Mouse (Mus musculus) limb, embryonic 10.5 days (tissue): ENCODE data around the gene Pnlip. TPM values are rescaled to one million over a fixed set of nuclear protein-coding genes. Genes with fewer than 3 reads are reported as not detected.

Source experiments
- DNase-seq: peaks from one replicate; pipeline ENCODE4 v3.0.0-alpha.2; 2017; ENCODE audit warnings: low spot score
- H3K27ac ChIP-seq: fragments of 300-500 bp; sonication (generic); 2 replicates; pipeline ENCODE4 v1.5.1; 2016; ENCODE audit warnings: mild to moderate bottlenecking
- H3K27me3 ChIP-seq: fragments of 300-500 bp; sonication (generic); 2 replicates; pipeline ENCODE4 v1.6.1; 2016; ENCODE audit warnings: low read depth, mild to moderate bottlenecking; ENCODE audit not compliant: poor library complexity, severe bottlenecking
- H3K36me3 ChIP-seq: fragments of 300-500 bp; sonication (generic); 2 replicates; pipeline ENCODE4 v1.6.1; 2016; ENCODE audit warnings: mild to moderate bottlenecking, moderate library complexity
- H3K4me1 ChIP-seq: fragments of 300-500 bp; sonication (generic); 2 replicates; pipeline ENCODE4 v1.6.1; 2016
- H3K4me3 ChIP-seq: fragments of 300-500 bp; sonication (generic); 2 replicates; pipeline ENCODE4 v1.5.1; 2016; ENCODE audit warnings: mild to moderate bottlenecking, moderate library complexity
- H3K9me3 ChIP-seq: fragments of 300-500 bp; sonication (generic); replicated peaks from 2 replicates; pipeline ENCODE4 v1.6.1; 2016; ENCODE audit warnings: mild to moderate bottlenecking
- WGBS: fragments of 180-500 bp; shearing (Covaris S2); methylation state at CpG from one replicate; pipeline ENCODE4 v1.1.7; 2016; 5-methylcytosine and 5-hydroxymethylcytosine counted together
- polyA plus RNA-seq: library from polyadenylated mRNA; unstranded; fragments of >200 nt; fragmentation: Nextera tagmentation; extraction: Ambion mirVana; gene quantifications from 2 replicates; pipeline ENCODE4 v1.2.1, GENCODE M21; 2016

Pnlip gene
- polyA plus RNA-seq, 1 experiment from 2014 or later = not detected

- Histone ChIP-seq H3K36me3 (no peaks in the 10 kb centered on the region), H3K27me3 (no peaks in the 10 kb centered on the region), H3K27ac (no peak overlapping the region), H3K4me1 (no peaks in the 10 kb centered on the region), H3K4me3 (no peak overlapping the region), H3K9me3 (no peaks in the 10 kb centered on the region)
- 86% methylated on average over 5 of the region's 5 CpGs for WGBS
- no peak for DNase-seq
Measured at GRCm38 (mm10) chr19:58664901-58665300, 12.6 kb downstream of the Pnlip start.

- H3K27ac ChIP-seq = no peak overlapping the region
- H3K9me3 ChIP-seq = no peaks in the 10 kb centered on the region
- H3K4me3 ChIP-seq = no peak overlapping the region
- 74% methylated on average over 2 of the region's 2 CpGs for WGBS
- H3K27me3 ChIP-seq = no peaks in the 10 kb centered on the region
- DNase-seq = no peak
- H3K36me3 ChIP-seq = no peaks in the 10 kb centered on the region
- H3K4me1 ChIP-seq = peaks cover 3% of the 10 kb centered on the region; the same call in 1 of the 2 replicates
Measured at GRCm38 (mm10) chr19:58674644-58675043, 22.3 kb downstream of the Pnlip start.

GRCm38 (mm10) chr19:58677117-58677516 lies 24.8 kb downstream of the Pnlip start:
- Histone ChIP-seq H3K4me3 (no peak overlapping the region), H3K27me3 (no peaks in the 10 kb centered on the region), H3K27ac (no peak overlapping the region), H3K36me3 (no peaks in the 10 kb centered on the region), H3K9me3 (no peaks in the 10 kb centered on the region), H3K4me1 (peaks cover 3% of the 10 kb centered on the region; the same call in 1 of the 2 replicates)
- no peak for DNase-seq
- 61% methylated on average over 8 of the region's 8 CpGs for WGBS

GRCm38 (mm10) chr19:58688933-58689332 lies 36.6 kb downstream of the Pnlip start:
- Histone ChIP-seq H3K36me3 (no peaks in the 10 kb centered on the region), H3K4me3 (no peak overlapping the region), H3K4me1 (peaks cover 5% of the 10 kb centered on the region; the same call in 1 of the 2 replicates), H3K27me3 (peaks cover 29% of the 10 kb centered on the region), H3K9me3 (no peaks in the 10 kb centered on the region), H3K27ac (no peak overlapping the region)
- DNase-seq = no peak
- WGBS = 21% methylated on average over 1 of the region's 1 CpGs

GRCm38 (mm10) chr19:58695314-58695713 lies 43.0 kb downstream of the Pnlip start:
- H3K27ac ChIP-seq = no peak overlapping the region
- 90% methylated on average over 3 of the region's 3 CpGs for WGBS
- no peaks in the 10 kb centered on the region for H3K36me3 ChIP-seq
- DNase-seq = no peak
- no peaks in the 10 kb centered on the region for H3K9me3 ChIP-seq
- peaks cover 39% of the 10 kb centered on the region for H3K27me3 ChIP-seq
- no peak overlapping the region for H3K4me3 ChIP-seq
- peaks cover 5% of the 10 kb centered on the region; the same call in 1 of the 2 replicates for H3K4me1 ChIP-seq

- Histone ChIP-seq H3K9me3 (no peaks in the 10 kb centered on the region), H3K4me3 (no peak overlapping the region), H3K27me3 (peaks cover 39% of the 10 kb centered on the region), H3K27ac (no peak overlapping the region), H3K36me3 (no peaks in the 10 kb centered on the region), H3K4me1 (peaks cover 5% of the 10 kb centered on the region)
- no peak for DNase-seq
- 87% methylated on average over 2 of the region's 2 CpGs for WGBS
Measured at GRCm38 (mm10) chr19:58696235-58696634, 43.9 kb downstream of the Pnlip start.

- WGBS = 89% methylated on average over 4 of the region's 4 CpGs
- Histone ChIP-seq H3K27me3 (no peaks in the 10 kb centered on the region), H3K9me3 (no peaks in the 10 kb centered on the region), H3K27ac (no peak overlapping the region), H3K4me1 (no peaks in the 10 kb centered on the region; the same call in 1 of the 2 replicates), H3K4me3 (no peak overlapping the region), H3K36me3 (no peaks in the 10 kb centered on the region)
- DNase-seq = no peak
Measured at GRCm38 (mm10) chr19:58704556-58704955, 52.3 kb downstream of the Pnlip start.

- Histone ChIP-seq H3K9me3 (no peaks in the 10 kb centered on the region), H3K36me3 (no peaks in the 10 kb centered on the region), H3K27ac (no peak overlapping the region), H3K4me3 (no peak overlapping the region), H3K27me3 (no peaks in the 10 kb centered on the region), H3K4me1 (no peaks in the 10 kb centered on the region)
- 83% methylated on average over 3 of the region's 3 CpGs for WGBS
- no peak for DNase-seq
Measured at GRCm38 (mm10) chr19:58708611-58709010, 56.3 kb downstream of the Pnlip start.

- Histone ChIP-seq H3K36me3 (no peaks in the 10 kb centered on the region), H3K27ac (no peak overlapping the region), H3K4me1 (no peaks in the 10 kb centered on the region), H3K9me3 (no peaks in the 10 kb centered on the region), H3K27me3 (no peaks in the 10 kb centered on the region), H3K4me3 (no peak overlapping the region)
- WGBS = 90% methylated on average over 4 of the region's 4 CpGs
- DNase-seq = no peak
Measured at GRCm38 (mm10) chr19:58717925-58718324, 65.6 kb downstream of the Pnlip start.

- H3K9me3 ChIP-seq = no peaks in the 10 kb centered on the region
- no peaks in the 10 kb centered on the region for H3K4me1 ChIP-seq
- H3K36me3 ChIP-seq = no peaks in the 10 kb centered on the region
- no peak overlapping the region for H3K27ac ChIP-seq
- no peak for DNase-seq
- no peaks in the 10 kb centered on the region for H3K27me3 ChIP-seq
- H3K4me3 ChIP-seq = no peak overlapping the region
Measured at GRCm38 (mm10) chr19:58720439-58720838, 68.1 kb downstream of the Pnlip start.

- DNase-seq = no peak
- H3K36me3 ChIP-seq = no peaks in the 10 kb centered on the region
- peaks cover 9% of the 10 kb centered on the region for H3K4me1 ChIP-seq
- 88% methylated on average over 5 of the region's 5 CpGs for WGBS
- no peaks in the 10 kb centered on the region for H3K27me3 ChIP-seq
- H3K9me3 ChIP-seq = no peaks in the 10 kb centered on the region
- no peak overlapping the region for H3K4me3 ChIP-seq
- no peak overlapping the region for H3K27ac ChIP-seq
Measured at GRCm38 (mm10) chr19:58726551-58726950, 74.3 kb downstream of the Pnlip start.

- 62% methylated on average over 5 of the region's 5 CpGs for WGBS
- DNase-seq = no peak
- Histone ChIP-seq H3K4me3 (no peak overlapping the region), H3K27ac (no peak overlapping the region), H3K36me3 (no peaks in the 10 kb centered on the region), H3K9me3 (no peaks in the 10 kb centered on the region), H3K27me3 (no peaks in the 10 kb centered on the region), H3K4me1 (peaks cover 9% of the 10 kb centered on the region)
Measured at GRCm38 (mm10) chr19:58727756-58728155, 75.5 kb downstream of the Pnlip start.

GRCm38 (mm10) chr19:58728445-58729031 lies 76.2 kb downstream of the Pnlip start, which contains the start of gene Pnliprp1:
Pnliprp1 (plus strand) TSS chr19:58728887.
- no peaks in the 10 kb centered on the region for H3K36me3 ChIP-seq
- 56% methylated on average over 5 of the region's 5 CpGs for WGBS
- no peak within 1 kb of the TSS for H3K4me3 ChIP-seq
- H3K9me3 ChIP-seq = no peaks in the 10 kb centered on the region
- no peak for DNase-seq
- H3K4me1 ChIP-seq = peaks cover 9% of the 10 kb centered on the region
- H3K27ac ChIP-seq = no peak within 1 kb of the TSS
- no peaks in the 10 kb centered on the region for H3K27me3 ChIP-seq
